Mouse (Mus musculus): ENCODE data around the gene Hdc. TPM values are rescaled to one million over a fixed set of nuclear protein-coding genes. Genes with fewer than 3 reads are reported as not detected.

Hdc gene
- polyA plus RNA-seq (2015; fragmentation: Nextera tagmentation; extraction: Ambion mirVana), result 35.9 and 52.5 TPM in 2 replicates

DNA sequence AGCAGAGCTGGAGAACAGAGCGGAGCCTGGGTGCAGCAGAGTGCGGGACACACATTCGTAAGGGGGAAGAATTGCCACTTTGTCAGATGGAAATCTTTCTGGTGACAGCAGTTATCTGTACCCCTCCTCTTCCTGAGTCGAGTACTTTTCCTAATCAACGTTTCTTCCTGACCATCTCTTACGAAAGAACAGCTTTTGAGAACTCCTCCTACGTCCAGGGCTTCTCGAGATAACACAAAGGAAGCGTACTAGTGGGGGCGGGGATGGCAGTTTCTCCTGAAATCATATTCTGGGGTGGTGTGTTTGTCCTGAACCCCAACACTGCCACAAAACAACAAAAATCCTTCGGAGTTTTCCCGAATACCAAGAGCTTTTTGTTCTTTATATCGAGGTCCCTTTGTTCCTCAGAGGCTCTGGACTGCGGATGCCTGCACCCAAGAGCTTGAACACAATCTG, at the start of gene Hdc:
Hdc (minus strand) TSS at position 51 of the 456 bp plus-strand sequence.

DNA sequence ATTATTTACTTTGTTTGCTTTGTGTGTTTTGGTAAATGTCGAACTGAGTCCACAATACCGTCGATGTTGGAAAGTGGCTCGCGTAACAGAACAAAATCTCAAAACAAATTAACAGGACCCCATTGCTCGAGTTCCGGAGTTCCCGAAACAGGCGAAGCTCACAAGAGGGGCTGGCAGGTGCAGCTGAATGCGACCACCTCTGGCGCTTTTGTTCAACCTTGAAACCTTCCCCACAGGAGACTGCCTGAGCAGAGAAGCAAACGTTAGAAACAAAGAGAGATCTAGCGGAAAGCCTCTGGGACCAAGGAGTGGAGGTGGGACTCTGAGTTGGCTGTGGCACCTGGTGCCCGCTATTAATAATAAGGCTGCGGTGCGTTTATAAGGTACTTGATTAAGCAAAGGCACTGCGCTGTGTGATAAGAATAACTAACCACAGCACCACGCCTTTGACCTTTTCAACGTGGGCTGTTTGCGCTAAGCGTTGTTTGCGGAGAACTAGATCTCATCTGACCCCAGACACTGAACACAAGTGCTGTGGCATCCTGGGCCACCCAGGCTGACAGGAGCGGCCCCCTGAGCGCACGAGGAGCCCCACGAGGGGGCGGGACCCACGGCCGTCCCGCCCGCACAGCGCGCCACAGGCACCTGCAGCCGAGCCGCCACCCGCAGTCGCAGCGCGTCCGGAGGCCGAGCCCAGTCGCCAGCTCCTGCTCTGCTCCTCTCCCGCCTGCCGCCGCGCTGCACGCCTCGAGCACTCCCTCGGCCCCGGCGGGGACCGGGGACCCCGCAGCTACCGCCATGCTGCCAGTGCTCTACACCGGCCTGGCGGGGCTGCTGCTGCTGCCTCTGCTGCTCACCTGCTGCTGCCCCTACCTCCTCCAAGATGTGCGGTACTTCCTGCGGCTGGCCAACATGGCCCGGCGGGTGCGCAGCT, 66.5 kb downstream of the Hdc start, which contains the start of gene Slc27a2:
Slc27a2 (plus strand) TSS at position 51 of the 934 bp plus-strand sequence.

Other genes starting within 250 kb of the Hdc start
- 0.33 and 0.64 TPM in 2 replicates for gene Atp8b4, start 118.6 kb downstream of the Hdc start, polyA plus RNA-seq (2015; fragmentation: Nextera tagmentation; extraction: Ambion mirVana)
- 0.13 and 0.35 TPM in 2 replicates for gene Slc27a2, start 66.9 kb downstream of the Hdc start, polyA plus RNA-seq (2015; fragmentation: Nextera tagmentation; extraction: Ambion mirVana)
- 15.1 and 15.8 TPM in 2 replicates for gene Gabpb1, start 57.0 kb upstream of the Hdc start, polyA plus RNA-seq (2015; fragmentation: Nextera tagmentation; extraction: Ambion mirVana)
- 17.4 and 17.7 TPM in 2 replicates for gene Usp8, start 88.0 kb upstream of the Hdc start, polyA plus RNA-seq (2015; fragmentation: Nextera tagmentation; extraction: Ambion mirVana)
- gene Usp50, start 164.2 kb upstream of the Hdc start, polyA plus RNA-seq (2015; fragmentation: Nextera tagmentation; extraction: Ambion mirVana), result 1.2 and 1.6 TPM in 2 replicates

Data from skeletal muscle tissue, postnatal 0 days (tissue).